Mouse (Mus musculus) mature B cell (primary cell): ENCODE data around the gene Nbeal2.

Experiments used
- in situ Hi-C: fragments of 300-500 bp; cut with MboI; formaldehyde crosslinking; loops from 2 replicates; pipeline ENCODE4 v1.14.3; 2019

The Nbeal2 gene

DNA sequence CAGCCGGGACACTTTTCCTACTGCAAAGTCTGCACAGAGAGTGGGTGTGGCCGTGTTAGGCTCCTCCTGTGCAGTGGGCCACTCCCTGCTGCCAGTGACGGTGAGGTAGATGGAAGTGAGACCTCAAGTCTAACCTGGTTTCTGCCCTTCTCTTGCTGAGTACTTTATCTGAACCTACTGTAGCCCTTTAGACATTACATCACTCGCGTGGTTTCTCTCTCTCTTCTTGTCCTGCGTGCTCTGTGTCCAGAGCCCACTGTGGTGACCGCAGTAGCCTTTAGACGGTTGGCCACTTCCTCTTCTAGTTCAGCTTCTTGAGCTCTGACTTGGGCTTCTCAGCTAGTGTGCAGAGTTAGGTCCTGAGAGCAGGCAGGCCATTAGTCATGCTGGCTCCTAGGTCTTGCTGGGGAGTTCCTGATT lies 22.5 kb upstream of the Nbeal2 start:
- in situ Hi-C loops: no loop called here

GRCm38 (mm10) chr9:110673107-110673752 lies 19.3 kb upstream of the Nbeal2 start:
- in situ Hi-C loops: no loop called here

DNA sequence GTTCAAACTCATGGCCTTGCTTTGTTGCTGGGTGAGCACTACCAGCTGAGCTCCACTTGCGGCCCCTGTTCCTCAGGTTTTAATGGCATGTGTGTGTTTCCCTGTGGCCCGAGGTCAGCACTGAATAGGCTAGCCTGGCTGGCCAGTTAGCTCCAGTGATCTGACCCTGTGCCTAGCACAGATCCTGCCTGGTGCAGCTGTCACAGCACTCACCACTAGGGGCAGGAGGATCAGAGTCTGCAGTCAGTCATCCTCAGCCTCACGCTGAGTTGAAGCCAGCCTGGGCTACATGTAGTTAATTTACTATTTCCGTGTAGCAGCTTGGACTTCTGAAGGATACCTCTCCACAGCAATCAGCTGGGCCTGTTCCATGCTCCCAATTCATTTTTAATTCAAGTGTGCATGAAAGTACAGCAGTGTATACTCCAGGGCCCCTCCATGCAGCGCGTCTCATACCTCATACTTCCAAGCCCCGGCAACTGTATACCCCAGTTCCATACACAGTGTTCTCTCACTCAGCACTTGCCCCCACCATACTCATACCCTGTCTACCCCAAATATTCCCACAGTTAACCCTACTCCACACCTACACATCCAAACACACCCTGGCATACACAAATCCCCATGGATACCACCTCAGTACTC lies 18.6 kb upstream of the Nbeal2 start:
- in situ Hi-C loops: no loop called here

- in situ Hi-C loops: no loop called here
Measured at GRCm38 (mm10) chr9:110669785-110670184, 15.8 kb upstream of the Nbeal2 start.

GRCm38 (mm10) chr9:110668601-110669293 lies 14.8 kb upstream of the Nbeal2 start:
- in situ Hi-C loops: no loop called here

DNA sequence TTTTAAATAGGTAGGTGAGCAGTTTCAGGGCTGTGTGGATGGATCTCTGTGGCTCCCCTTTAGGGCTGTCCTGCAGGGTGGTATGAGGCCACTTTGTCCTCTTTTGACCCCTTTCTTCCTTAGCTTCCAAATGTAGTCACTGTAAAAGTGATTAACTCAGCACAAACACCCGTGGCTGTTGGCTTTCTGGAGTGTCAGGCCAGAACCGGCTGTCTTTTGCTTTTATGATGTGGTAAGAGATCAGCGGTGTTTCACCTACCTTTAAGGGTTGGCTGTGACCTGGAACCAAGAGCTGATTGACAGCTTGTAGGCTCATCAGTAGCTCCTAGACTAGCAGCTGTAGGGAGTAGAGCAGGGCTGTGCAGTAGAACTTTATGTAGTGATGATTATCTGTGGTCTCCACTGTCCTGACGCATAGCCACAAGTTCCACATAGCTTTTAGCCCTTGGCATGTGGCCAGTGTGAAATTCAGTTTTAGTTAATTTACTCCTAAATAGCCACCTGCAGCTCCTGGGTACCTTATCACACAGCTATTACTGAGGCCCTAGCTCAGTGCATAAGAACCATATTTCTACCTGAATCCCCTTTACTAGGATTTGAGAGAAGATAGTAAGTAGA lies 13.4 kb upstream of the Nbeal2 start:
- in situ Hi-C loops: no loop called here

GRCm38 (mm10) chr9:110666374-110666773 lies 12.4 kb upstream of the Nbeal2 start:
- in situ Hi-C loops: no loop called here

DNA sequence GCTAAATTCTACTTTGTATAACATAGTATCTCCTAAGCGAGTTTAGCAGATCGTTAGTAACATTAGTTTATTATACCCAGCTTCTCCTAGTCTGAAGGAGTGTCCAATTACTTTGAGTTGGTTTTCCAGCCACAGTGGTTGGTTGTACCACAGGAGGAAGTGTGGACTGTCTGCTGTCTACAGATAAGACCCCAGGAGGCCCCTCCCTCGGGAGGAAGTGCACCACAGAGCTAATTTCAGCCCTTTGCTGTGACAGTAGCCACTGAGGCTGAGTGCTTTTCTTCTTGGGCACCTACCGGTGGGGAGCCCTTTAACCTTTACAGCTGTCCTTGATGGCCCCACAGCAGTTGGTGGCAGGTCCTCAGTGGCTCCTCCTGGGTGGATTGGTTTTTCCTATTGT lies 12.0 kb upstream of the Nbeal2 start:
- in situ Hi-C loops: no loop called here

DNA sequence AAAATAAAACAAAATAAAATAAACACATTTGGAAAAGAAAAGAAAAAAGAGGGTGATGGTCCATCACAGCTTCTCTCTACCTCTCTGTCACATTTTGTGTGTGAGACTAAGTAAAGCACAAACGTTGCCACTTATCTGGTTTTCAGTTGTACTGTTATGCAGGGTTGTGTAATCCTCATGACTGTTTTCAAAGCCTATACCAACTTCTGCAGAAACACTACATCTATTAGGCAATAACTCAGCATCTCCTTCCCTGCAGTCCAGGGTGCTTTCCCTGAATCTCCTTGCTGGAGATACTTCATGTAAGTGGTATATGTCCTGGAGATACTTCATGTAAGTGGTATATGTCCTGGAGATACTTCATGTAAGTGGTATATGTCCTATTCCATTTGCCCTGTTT lies 8.9 kb upstream of the Nbeal2 start:
- in situ Hi-C loops: no loop called here

DNA sequence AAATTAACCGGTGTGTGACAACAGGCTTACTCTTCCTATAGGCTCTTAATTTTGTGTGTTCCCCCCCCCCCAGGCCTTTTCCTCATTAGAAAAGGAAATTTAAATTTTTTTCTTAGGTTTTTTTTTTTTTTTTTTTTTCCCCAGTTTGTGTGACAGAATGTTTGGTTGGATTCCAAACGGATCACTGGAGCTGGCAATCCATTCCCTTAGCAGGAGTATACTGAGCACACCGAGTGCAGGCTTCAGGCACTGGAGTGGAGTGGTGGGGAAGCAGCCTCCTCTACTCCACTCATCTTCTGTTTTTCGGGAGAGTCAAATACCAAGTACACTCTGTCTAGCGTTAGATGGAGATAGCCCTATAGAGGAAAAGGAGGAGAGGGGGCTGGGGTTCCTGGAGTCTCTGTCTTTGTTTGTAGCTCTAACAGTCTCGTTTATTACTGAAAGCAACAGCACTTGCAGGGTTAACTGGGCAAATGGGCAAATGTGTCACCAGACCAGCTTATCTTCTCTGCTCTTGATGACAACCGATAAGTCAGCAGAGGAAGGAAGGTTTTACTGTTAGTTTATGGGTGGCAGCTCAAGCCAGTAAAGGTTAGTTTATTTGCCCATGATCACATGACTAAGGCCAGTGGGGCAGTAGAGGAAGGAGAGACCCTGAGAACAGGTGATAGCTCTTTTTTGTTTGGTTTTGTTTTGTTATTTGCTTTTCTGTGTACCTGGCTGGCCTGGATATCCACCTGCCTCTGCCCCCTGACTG lies 7.1 kb upstream of the Nbeal2 start:
- in situ Hi-C loops: no loop called here

GRCm38 (mm10) chr9:110660208-110660607 lies 6.2 kb upstream of the Nbeal2 start:
- in situ Hi-C loops: no loop called here

GRCm38 (mm10) chr9:110659521-110659920 lies 5.6 kb upstream of the Nbeal2 start:
- in situ Hi-C loops: no loop called here

DNA sequence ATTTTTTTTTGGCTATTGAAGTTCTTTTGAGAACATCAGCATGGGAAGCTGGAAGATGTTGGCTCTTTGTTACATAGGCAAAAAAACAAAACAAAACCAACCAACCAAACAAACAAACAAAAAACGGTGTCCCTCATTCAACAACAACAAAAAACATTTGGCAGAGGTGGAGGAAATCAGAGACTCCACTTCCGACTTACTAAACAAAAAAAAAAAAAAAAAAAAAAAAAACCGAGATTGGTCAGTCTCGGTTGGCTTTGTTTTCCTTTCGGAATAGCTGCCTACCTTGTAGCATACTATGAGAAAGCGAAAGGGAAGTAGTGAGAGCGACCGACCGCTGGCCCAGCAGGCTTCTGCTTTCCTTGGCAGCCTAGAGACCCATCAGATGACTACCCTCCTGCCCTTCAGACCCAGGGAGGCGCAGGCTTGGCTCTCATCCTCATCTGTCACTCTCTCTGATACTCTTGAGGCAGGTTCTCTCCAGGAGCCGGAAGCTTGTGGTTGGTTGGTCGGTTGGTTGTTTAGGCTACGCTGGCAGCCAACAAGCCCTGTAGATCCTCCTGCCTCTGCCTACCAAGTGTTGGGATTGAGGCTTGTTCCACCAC lies 3.6 kb upstream of the Nbeal2 start:
- in situ Hi-C loops: no loop called here

GRCm38 (mm10) chr9:110656249-110657221 lies 2.6 kb upstream of the Nbeal2 start, which contains the start of gene Ccdc12:
Gene Ccdc12, plus strand, starts transcription at chr9:110656503.
- in situ Hi-C loops: no loop called here

- in situ Hi-C loops: no loop called here
Measured at GRCm38 (mm10) chr9:110655651-110656007, 1.7 kb upstream of the Nbeal2 start.

- in situ Hi-C loops: no loop called here
Measured at GRCm38 (mm10) chr9:110654726-110655650, 1.0 kb upstream of the Nbeal2 start.

DNA sequence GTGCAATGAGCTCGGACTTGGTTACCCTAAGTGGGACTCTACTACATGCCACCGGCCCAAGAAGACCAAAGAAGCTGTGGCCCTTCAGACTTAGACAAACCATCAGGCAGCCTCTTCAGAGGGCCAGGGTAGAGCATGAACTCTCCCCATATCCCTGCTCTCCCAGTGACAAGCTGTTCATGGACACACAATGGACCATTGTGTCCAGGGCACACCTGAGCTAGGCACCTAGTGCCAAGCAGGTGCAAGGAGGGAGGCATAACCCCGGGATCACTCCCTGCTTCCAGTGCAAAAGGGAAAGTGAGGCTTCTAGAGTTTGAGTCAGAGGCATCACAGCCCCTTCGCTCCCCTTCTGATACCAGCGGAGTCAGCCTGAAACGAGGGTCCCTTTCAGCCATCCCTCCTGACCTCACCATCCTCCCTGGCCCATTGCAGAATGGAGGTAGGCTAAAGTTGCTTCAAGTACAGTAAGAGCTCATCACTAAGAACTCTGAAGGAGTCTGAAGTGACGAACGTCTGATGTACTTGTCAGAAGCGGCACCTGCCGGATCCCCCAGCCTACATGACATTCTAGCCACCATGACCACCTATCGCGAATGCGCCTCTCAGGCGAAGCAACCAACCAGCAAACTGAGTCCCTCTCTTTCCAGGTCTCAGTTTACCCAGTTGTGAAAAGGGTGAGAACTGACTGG lies 852 bp downstream of the Nbeal2 start:
- in situ Hi-C loops: no loop called here

DNA sequence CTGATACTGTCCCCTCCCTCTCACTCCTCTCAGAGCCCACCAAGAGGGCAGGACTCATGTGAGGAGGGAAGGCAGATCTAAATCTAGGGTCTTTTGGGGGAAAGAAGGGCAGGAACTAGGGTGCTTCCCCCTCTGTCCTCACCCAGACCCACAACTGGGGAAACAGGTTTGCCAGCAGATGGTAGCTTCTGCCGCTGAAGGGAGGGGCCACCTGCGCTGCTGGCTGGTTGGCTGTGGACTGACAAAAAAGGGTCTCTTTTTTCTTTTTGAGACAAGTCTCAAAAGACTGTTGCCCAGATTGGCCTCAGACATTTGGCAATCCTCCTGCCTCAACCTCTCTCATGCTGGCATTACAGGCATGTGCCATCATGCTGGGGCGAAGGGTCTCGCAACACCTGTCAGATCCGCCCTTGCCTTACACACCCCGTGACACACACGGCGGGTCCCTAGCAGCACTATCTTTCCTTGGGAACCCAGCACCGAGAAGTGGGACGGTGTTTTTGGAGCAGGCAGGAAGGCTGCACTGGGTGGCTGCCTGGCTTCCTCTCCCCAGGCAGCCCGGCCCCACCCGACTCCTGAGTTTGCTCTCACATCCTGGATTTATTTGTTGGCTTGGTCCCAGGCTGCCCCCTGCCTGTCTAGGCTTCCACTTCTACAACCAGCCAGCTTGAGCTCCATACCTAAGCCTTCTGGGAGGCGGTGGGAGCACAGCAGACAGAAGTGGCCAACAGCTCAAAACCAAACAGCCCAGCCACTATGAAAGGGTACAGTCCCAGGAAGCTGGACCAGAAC lies 1.8 kb downstream of the Nbeal2 start:
- in situ Hi-C loops: no loop called here
